8 mouse cellular contexts compared by ENCODE assay signal in the genomic region with DNA sequence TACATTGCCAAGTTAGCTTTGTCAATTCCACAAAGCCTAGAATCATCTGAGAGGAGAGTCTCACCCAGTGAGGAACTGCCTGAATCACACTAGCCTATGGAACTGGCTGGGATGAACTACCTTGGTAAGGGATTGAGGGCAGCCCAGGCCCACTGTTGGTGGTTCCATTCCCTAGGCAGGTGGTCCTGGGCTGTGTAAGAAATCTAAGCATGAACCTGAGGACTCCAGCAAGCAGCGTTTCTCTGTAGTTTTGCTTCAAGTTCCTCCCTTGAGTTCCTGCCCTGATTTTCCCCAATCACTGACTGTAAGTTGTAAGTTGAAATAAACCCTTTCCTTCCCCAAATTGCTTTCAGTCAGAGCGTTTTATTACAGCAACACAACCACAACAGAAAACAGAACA. TPM values are rescaled to one million over a fixed set of nuclear protein-coding genes. Genes with fewer than 3 reads are reported as not detected.
DNase-seq lines count a peak whose midpoint lies in the region; ATAC-seq lines count a peak whose summit lies in the region.

No protein-coding gene starts in this region.

- no peaks in the 10 kb centered on the region for H3K27me3 ChIP-seq in kidney, embryonic 16.5 days (ENCODE audit: insufficient read depth, low read length)
- no peaks in the 10 kb centered on the region for H3K27me3 ChIP-seq in embryonic facial prominence, embryonic 12.5 days
- no peaks in the 10 kb centered on the region for H3K27me3 ChIP-seq in intestine, embryonic 14.5 days (replicated peaks; ENCODE audit: control insufficient read depth, insufficient read depth, low read length)
- H3K27me3 ChIP-seq in midbrain, embryonic 15.5 days (replicated peaks) = no peaks in the 10 kb centered on the region

- WGBS in kidney, embryonic 16.5 days = 42% methylated on average over 2 of the region's 2 CpGs
- WGBS in embryonic facial prominence, embryonic 12.5 days = 65% methylated on average over 2 of the region's 2 CpGs
- 52% methylated on average over 2 of the region's 2 CpGs for WGBS in intestine, embryonic 14.5 days
- WGBS in midbrain, embryonic 15.5 days = 93% methylated on average over 2 of the region's 2 CpGs

- peaks cover 21% of the 10 kb centered on the region for H3K4me1 ChIP-seq in kidney, embryonic 16.5 days (ENCODE audit: insufficient read depth, low read length)
- H3K4me1 ChIP-seq in embryonic facial prominence, embryonic 12.5 days = peaks cover 16% of the 10 kb centered on the region
- peaks cover 25% of the 10 kb centered on the region for H3K4me1 ChIP-seq in intestine, embryonic 14.5 days (replicated peaks; ENCODE audit: control insufficient read depth, insufficient read depth, low read length)
- H3K4me1 ChIP-seq in midbrain, embryonic 15.5 days = peaks cover 26% of the 10 kb centered on the region

- peak overlapping the region; percentile 69 for H3K9ac ChIP-seq in kidney, embryonic 16.5 days (replicated peaks; ENCODE audit: low read length)
- 0 out of 2 replicates have a peak overlapping the region, but pooled peaks have one; percentile 34 for H3K9ac ChIP-seq in embryonic facial prominence, embryonic 12.5 days
- peak overlapping the region; percentile 74 for H3K9ac ChIP-seq in intestine, embryonic 14.5 days (ENCODE audit: low read length)
- H3K9ac ChIP-seq in midbrain, embryonic 15.5 days = no peak overlapping the region

- ATAC-seq in kidney, embryonic 16.5 days (ENCODE audit: low FRiP score, low TSS enrichment) = no peak
- no peak for ATAC-seq in embryonic facial prominence, embryonic 12.5 days (ENCODE audit: insufficient number of reproducible peaks, insufficient read depth, low FRiP score, low TSS enrichment)
- no peak for ATAC-seq in intestine, embryonic 14.5 days (replicated peaks; ENCODE audit: low FRiP score, low TSS enrichment, low read depth)
- ATAC-seq in midbrain, embryonic 15.5 days (replicated peaks) = no peak
- no peak for ATAC-seq in frontal cortex, adult (ENCODE audit: low TSS enrichment)

- no peaks in the 10 kb centered on the region for H3K9me3 ChIP-seq in kidney, embryonic 16.5 days (ENCODE audit: low read length)
- H3K9me3 ChIP-seq in embryonic facial prominence, embryonic 12.5 days = no peaks in the 10 kb centered on the region
- no peaks in the 10 kb centered on the region for H3K9me3 ChIP-seq in intestine, embryonic 14.5 days (ENCODE audit: control insufficient read depth, low read length)
- H3K9me3 ChIP-seq in midbrain, embryonic 15.5 days = no peaks in the 10 kb centered on the region

- H3K27ac ChIP-seq in kidney, embryonic 16.5 days (ENCODE audit: low read length) = peak overlapping the region; percentile 99
- H3K27ac ChIP-seq in embryonic facial prominence, embryonic 12.5 days = peak overlapping the region; percentile 99
- peak overlapping the region; percentile 99 for H3K27ac ChIP-seq in intestine, embryonic 14.5 days (ENCODE audit: low read depth)
- 0 out of 2 replicates have a peak overlapping the region, but pooled peaks have one; percentile 45 for H3K27ac ChIP-seq in midbrain, embryonic 15.5 days

- DNase-seq in kidney, adult 18-20 months = no peak
- DNase-seq in intestine, embryonic 14.5 days (ENCODE audit: low spot score) = no peak
- no peak for DNase-seq in left cerebral cortex, adult 8-10 months (ENCODE audit: low spot score in 2 of 2)
- no peak for DNase-seq in layer of hippocampus, postnatal 36 days

- H3K4me2 ChIP-seq in kidney, embryonic 16.5 days (replicated peaks; ENCODE audit: low read depth, low read length) = peak overlapping the region; percentile 53
- H3K4me2 ChIP-seq in embryonic facial prominence, embryonic 12.5 days (replicated peaks) = peak overlapping the region; percentile 45
- H3K4me2 ChIP-seq in intestine, embryonic 14.5 days (ENCODE audit: low read length) = peak overlapping the region; percentile 70
- H3K4me2 ChIP-seq in midbrain, embryonic 15.5 days = peak overlapping the region; percentile 50; the same call in 1 of the 2 replicates

- H3K36me3 ChIP-seq in kidney, embryonic 16.5 days (ENCODE audit: insufficient read depth, low read length) = no peaks in the 10 kb centered on the region
- no peaks in the 10 kb centered on the region for H3K36me3 ChIP-seq in embryonic facial prominence, embryonic 12.5 days
- H3K36me3 ChIP-seq in intestine, embryonic 14.5 days (ENCODE audit: control insufficient read depth, insufficient read depth, low read length) = no peaks in the 10 kb centered on the region
- H3K36me3 ChIP-seq in midbrain, embryonic 15.5 days (replicated peaks) = no peaks in the 10 kb centered on the region

- H3K4me3 ChIP-seq in kidney, embryonic 16.5 days (ENCODE audit: low read length) = no peak overlapping the region
- peak overlapping the region; percentile 42; the same call in 1 of the 2 replicates for H3K4me3 ChIP-seq in embryonic facial prominence, embryonic 12.5 days
- peak overlapping the region; percentile 53; the same call in 1 of the 2 replicates for H3K4me3 ChIP-seq in intestine, embryonic 14.5 days (ENCODE audit: low read depth, low read length)
- H3K4me3 ChIP-seq in midbrain, embryonic 15.5 days = no peak overlapping the region

RNA-seq across cellular contexts. Expression of a gene that starts 1.3 kb away (rescaled TPM):
- polyA plus RNA-seq in kidney, embryonic 16.5 days (2015; fragmentation: Nextera tagmentation; extraction: Ambion mirVana) = 191 and 202 TPM in 2 replicates
- polyA plus RNA-seq in embryonic facial prominence, embryonic 12.5 days (2016; fragmentation: Nextera tagmentation; extraction: Ambion mirVana) = 366 and 400 TPM in 2 replicates
- polyA plus RNA-seq in intestine, embryonic 14.5 days (2014; fragmentation: Nextera tagmentation; extraction: Ambion mirVana) = 219 TPM in 2 replicates
- 106 and 110 TPM in 2 replicates for polyA plus RNA-seq in midbrain, embryonic 15.5 days (2015; fragmentation: Nextera tagmentation; extraction: Ambion mirVana)
- 10 to 100 TPM; 38.4 to 51.0 (median 45.2) TPM for total RNA-seq in left cerebral cortex, adult 8-10 months (2022)
- 10 to 100 TPM; 38.8 to 41.2 TPM for total RNA-seq in layer of hippocampus, postnatal 36 days (2021)

RNA-seq across cellular contexts. Expression of a gene that starts 56.0 kb away (rescaled TPM):
- polyA plus RNA-seq in kidney, embryonic 16.5 days (2015; fragmentation: Nextera tagmentation; extraction: Ambion mirVana) = 673 and 685 TPM in 2 replicates
- 400 and 412 TPM in 2 replicates for polyA plus RNA-seq in embryonic facial prominence, embryonic 12.5 days (2016; fragmentation: Nextera tagmentation; extraction: Ambion mirVana)
- polyA plus RNA-seq in intestine, embryonic 14.5 days (2014; fragmentation: Nextera tagmentation; extraction: Ambion mirVana) = 555 and 608 TPM in 2 replicates
- 542 and 550 TPM in 2 replicates for polyA plus RNA-seq in midbrain, embryonic 15.5 days (2015; fragmentation: Nextera tagmentation; extraction: Ambion mirVana)
- total RNA-seq in left cerebral cortex, adult 8-10 months (2022) = 100 to 1,000 TPM; 531 to 567 (median 564) TPM
- 100 to 1,000 TPM; 499 to 538 TPM for total RNA-seq in layer of hippocampus, postnatal 36 days (2021)

Comparison
In these comparisons a context has a peak if more than half of its experiments do, and no peak if none do; other contexts are left out.
1. H3K27ac ChIP-seq: peak in every context shown above with its lines; median percentile 99 in kidney, embryonic 16.5 days; 99 in embryonic facial prominence, embryonic 12.5 days; 99 in intestine, embryonic 14.5 days; 45 in midbrain, embryonic 15.5 days.
2. H3K4me3 ChIP-seq: peak in embryonic facial prominence, embryonic 12.5 days (single experiment) and intestine, embryonic 14.5 days (single experiment); none in kidney, embryonic 16.5 days (single experiment) and midbrain, embryonic 15.5 days (single experiment).
3. Peak in every context shown above with its lines, with median percentiles within 50 percentile points of each other: H3K4me2 ChIP-seq.